Mouse (Mus musculus) stomach, embryonic 16.5 days (tissue): ENCODE results near the gene Gpc1. TPM values are rescaled to one million over a fixed set of nuclear protein-coding genes. Genes with fewer than 3 reads are reported as not detected.

ENCODE experiments used
- ATAC-seq: fragments of 200-750 bp; cut with Nextera tagmentation; 2 replicates; pipeline ENCODE4 v1.8.0; 2017; ENCODE audit warnings: moderate number of reproducible peaks, moderate TSS enrichment; ENCODE audit not compliant: insufficient read depth, low FRiP score
- H3K27ac ChIP-seq: fragments of 300-500 bp; sonication (generic); 2 replicates; pipeline ENCODE4 v1.5.1; 2014; ENCODE audit warnings: low read length
- H3K27me3 ChIP-seq: fragments of 300-500 bp; sonication (generic); 2 replicates; pipeline ENCODE4 v1.6.1; 2014; ENCODE audit warnings: low read length, control low read depth, mixed read lengths; ENCODE audit not compliant: control insufficient read depth, insufficient read depth
- H3K36me3 ChIP-seq: fragments of 300-500 bp; sonication (generic); 2 replicates; pipeline ENCODE4 v1.6.1; 2014; ENCODE audit warnings: low read length; ENCODE audit not compliant: control insufficient read depth, insufficient read depth
- H3K4me1 ChIP-seq: fragments of 300-500 bp; sonication (generic); 2 replicates; pipeline ENCODE4 v1.6.1; 2014; ENCODE audit warnings: low read length, control low read depth, mixed read lengths; ENCODE audit not compliant: control insufficient read depth, insufficient read depth
- H3K4me2 ChIP-seq: fragments of 300-500 bp; sonication (generic); 2 replicates; pipeline ENCODE4 v1.6.1; 2014; ENCODE audit warnings: low read depth, low read length, mixed read lengths
- H3K4me3 ChIP-seq: fragments of 300-500 bp; sonication (generic); replicated peaks from 2 replicates; pipeline ENCODE4 v1.5.1; 2014; ENCODE audit warnings: mild to moderate bottlenecking, low read length
- H3K9ac ChIP-seq: fragments of 300-500 bp; sonication (generic); 2 replicates; pipeline ENCODE4 v1.6.1; 2014; ENCODE audit warnings: low read length
- H3K9me3 ChIP-seq: fragments of 300-500 bp; sonication (generic); replicated peaks from 2 replicates; pipeline ENCODE4 v1.6.1; 2016; ENCODE audit warnings: low read length, control low read depth; ENCODE audit not compliant: control insufficient read depth
- WGBS: fragments of 180-500 bp; shearing (Covaris S2); extraction: QIAGEN DNeasy Blood & Tissue Kit; methylation state at CpG from one replicate; pipeline ENCODE4 v1.1.7; 2014; 5-methylcytosine and 5-hydroxymethylcytosine counted together
- polyA plus RNA-seq: library from polyadenylated mRNA; unstranded; fragments of >200 nt; fragmentation: Nextera tagmentation; extraction: Ambion mirVana; gene quantifications from 2 replicates; pipeline ENCODE4 v1.2.1, GENCODE M21; 2015

Gene Gpc1
- polyA plus RNA-seq, 1 experiment from 2014 or later: 39.3 TPM

GRCm38 (mm10) chr1:92841427-92841826, 10.0 kb downstream of the Gpc1 start:
- Histone ChIP-seq H3K27ac (no peak overlapping the region), H3K27me3 (no peaks in the 10 kb centered on the region), H3K4me3 (no peak overlapping the region), H3K9ac (no peak overlapping the region), H3K4me1 (peaks cover 3% of the 10 kb centered on the region; the same call in 1 of the 2 replicates), H3K36me3 (no peaks in the 10 kb centered on the region), H3K9me3 (no peaks in the 10 kb centered on the region), H3K4me2 (no peak overlapping the region)
- no peak for ATAC-seq
- 65% methylated on average over 3 of the region's 3 CpGs for WGBS

GRCm38 (mm10) chr1:92845889-92846288, 14.4 kb downstream of the Gpc1 start:
- Histone ChIP-seq H3K4me3 (no peak overlapping the region), H3K27me3 (no peaks in the 10 kb centered on the region), H3K4me1 (peaks cover 4% of the 10 kb centered on the region; the same call in 1 of the 2 replicates), H3K27ac (no peak overlapping the region), H3K9ac (no peak overlapping the region), H3K4me2 (no peak overlapping the region), H3K9me3 (no peaks in the 10 kb centered on the region), H3K36me3 (no peaks in the 10 kb centered on the region)
- WGBS: 66% methylated on average over 7 of the region's 7 CpGs
- no peak for ATAC-seq

- WGBS: 11% methylated on average over 41 of the region's 41 CpGs
- Histone ChIP-seq H3K4me1 (peaks cover 4% of the 10 kb centered on the region; the same call in 1 of the 2 replicates), H3K36me3 (no peaks in the 10 kb centered on the region), H3K27me3 (no peaks in the 10 kb centered on the region), H3K9ac (peak overlapping the region; percentile 52; the same call in 1 of the 2 replicates), H3K9me3 (no peaks in the 10 kb centered on the region), H3K27ac (no peak overlapping the region), H3K4me2 (peak overlapping the region; percentile 50), H3K4me3 (peak overlapping the region; percentile 24)
- ATAC-seq: peak; percentile 15; the same call in 1 of the 2 replicates
Measured at GRCm38 (mm10) chr1:92847873-92848839, 16.7 kb downstream of the Gpc1 start.

DNA sequence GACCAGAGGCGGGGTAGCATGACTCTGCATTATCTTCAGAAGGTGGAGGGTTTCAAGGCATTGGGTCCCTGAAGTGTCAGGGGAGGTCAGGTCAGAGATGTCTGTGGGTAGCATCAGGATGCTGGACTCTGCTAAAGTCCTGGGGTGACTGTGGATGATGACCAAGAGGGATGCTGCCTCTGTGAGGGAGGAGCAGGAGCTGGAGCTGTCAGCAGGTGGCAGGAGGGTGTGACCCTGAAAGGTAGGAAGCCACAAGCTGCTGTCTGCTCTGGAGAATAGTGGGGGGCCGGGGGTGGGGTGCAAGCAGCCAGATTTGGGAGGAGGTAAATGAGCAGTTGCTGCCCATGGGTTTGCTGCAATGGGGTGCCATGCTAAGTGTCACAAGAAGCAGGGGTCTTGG, 18.0 kb downstream of the Gpc1 start:
- no peaks in the 10 kb centered on the region for H3K36me3 ChIP-seq
- H3K27me3 ChIP-seq: no peaks in the 10 kb centered on the region
- no peak for ATAC-seq
- H3K4me1 ChIP-seq: peaks cover 4% of the 10 kb centered on the region; the same call in 1 of the 2 replicates
- 0 out of 2 replicates have a peak overlapping the region, but pooled peaks have one; percentile 2 for H3K9ac ChIP-seq
- H3K4me3 ChIP-seq: no peak overlapping the region
- no peak overlapping the region for H3K27ac ChIP-seq
- H3K9me3 ChIP-seq: no peaks in the 10 kb centered on the region
- H3K4me2 ChIP-seq: peak overlapping the region; percentile 36; the same call in 1 of the 2 replicates
- 67% methylated on average over 2 of the region's 2 CpGs for WGBS

- Histone ChIP-seq H3K36me3 (no peaks in the 10 kb centered on the region), H3K9me3 (no peaks in the 10 kb centered on the region), H3K4me2 (peak overlapping the region; percentile 36; the same call in 1 of the 2 replicates), H3K27me3 (no peaks in the 10 kb centered on the region), H3K27ac (no peak overlapping the region; the same call in 1 of the 2 replicates), H3K4me1 (peaks cover 4% of the 10 kb centered on the region; the same call in 1 of the 2 replicates), H3K9ac (peak overlapping the region; percentile 2; the same call in 1 of the 2 replicates), H3K4me3 (0 out of 2 replicates have a peak overlapping the region, but pooled peaks have one; percentile 5)
- no peak for ATAC-seq
- 56% methylated on average over 13 of the region's 13 CpGs for WGBS
Measured at GRCm38 (mm10) chr1:92849938-92850574, 18.6 kb downstream of the Gpc1 start.

GRCm38 (mm10) chr1:92852450-92852849, 21.0 kb downstream of the Gpc1 start:
- ATAC-seq: no peak
- H3K4me2 ChIP-seq: no peak overlapping the region
- peaks cover 4% of the 10 kb centered on the region; the same call in 1 of the 2 replicates for H3K4me1 ChIP-seq
- no peaks in the 10 kb centered on the region for H3K27me3 ChIP-seq
- H3K27ac ChIP-seq: no peak overlapping the region
- 84% methylated on average over 2 of the region's 2 CpGs for WGBS
- H3K9ac ChIP-seq: no peak overlapping the region
- no peaks in the 10 kb centered on the region for H3K9me3 ChIP-seq
- 0 out of 2 replicates have a peak, but pooled peaks cover 3% of the 10 kb centered on the region for H3K36me3 ChIP-seq
- H3K4me3 ChIP-seq: no peak overlapping the region

GRCm38 (mm10) chr1:92861503-92861902, 30.1 kb downstream of the Gpc1 start:
- Histone ChIP-seq H3K36me3 (peaks cover 3% of the 10 kb centered on the region; the same call in 1 of the 2 replicates), H3K27ac (no peak overlapping the region), H3K4me2 (no peak overlapping the region), H3K9ac (no peak overlapping the region), H3K9me3 (no peaks in the 10 kb centered on the region), H3K4me3 (no peak overlapping the region), H3K27me3 (no peaks in the 10 kb centered on the region), H3K4me1 (no peaks in the 10 kb centered on the region)
- WGBS: 76% methylated on average over 6 of the region's 6 CpGs
- no peak for ATAC-seq

- H3K36me3 ChIP-seq: peaks cover 3% of the 10 kb centered on the region; the same call in 1 of the 2 replicates
- H3K27ac ChIP-seq: no peak overlapping the region
- no peak overlapping the region for H3K9ac ChIP-seq
- ATAC-seq: no peak
- no peak overlapping the region for H3K4me3 ChIP-seq
- H3K4me2 ChIP-seq: no peak overlapping the region
- no peaks in the 10 kb centered on the region for H3K9me3 ChIP-seq
- 84% methylated on average over 4 of the region's 4 CpGs for WGBS
- H3K4me1 ChIP-seq: no peaks in the 10 kb centered on the region
- no peaks in the 10 kb centered on the region for H3K27me3 ChIP-seq
Measured at GRCm38 (mm10) chr1:92863268-92863667, 31.8 kb downstream of the Gpc1 start.
